In the genomic region with DNA sequence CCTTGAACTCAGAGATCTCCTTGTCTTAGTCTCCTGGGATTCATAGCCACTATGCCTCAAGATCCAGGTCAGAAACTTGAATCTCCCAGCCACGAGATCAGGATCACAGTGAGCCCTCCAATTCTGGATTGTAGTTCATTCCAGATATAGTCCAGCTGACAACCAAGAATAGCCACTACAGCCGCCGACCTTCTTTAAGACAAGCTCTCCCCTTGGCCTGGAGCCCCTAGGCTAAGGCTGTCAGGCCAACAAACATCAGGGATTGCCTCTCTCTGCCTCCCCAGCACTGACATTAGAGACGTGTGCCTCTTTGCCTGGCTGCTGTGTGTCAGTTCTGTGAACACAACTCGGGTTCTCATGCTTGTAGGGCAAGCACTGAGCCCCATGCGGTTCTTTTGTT, we compare ENCODE assay signal across 9 mouse cellular contexts. TPM values are rescaled to one million over a fixed set of nuclear protein-coding genes. Genes with fewer than 3 reads are reported as not detected.
DNase-seq lines count a peak whose midpoint lies in the region; ATAC-seq and TF ChIP-seq lines count a peak whose summit lies in the region.
"Had no signal": no experiment of that assay in that cellular context is flagged by ENCODE, and none has a peak within 500 bp of the region (broad histone marks: within the 10 kb centered on the region; RNA-seq: fewer than 3 reads in every experiment).

No protein-coding gene starts in this region.

- H3K9ac ChIP-seq in lung, embryonic 16.5 days (ENCODE audit: low read length): 0 out of 2 replicates have a peak overlapping the region, but pooled peaks have one; percentile 81
- H3K9ac ChIP-seq in forebrain, embryonic 12.5 days: no peak overlapping the region
- H3K9ac ChIP-seq in hindbrain, embryonic 16.5 days (ENCODE audit: low read depth, low read length): no peak overlapping the region
- H3K9ac ChIP-seq in neural tube, embryonic 13.5 days: peak overlapping the region; percentile 77; the same call in 1 of the 2 replicates

- no peak for ATAC-seq in lung, embryonic 16.5 days (ENCODE audit: low read depth)
- ATAC-seq in forebrain, embryonic 12.5 days (ENCODE audit: low FRiP score): no peak
- no peak for ATAC-seq in hindbrain, embryonic 16.5 days
- no peak for ATAC-seq in neural tube, embryonic 13.5 days (ENCODE audit: low read depth)

- no peak for TF ChIP-seq POLR2A in lung, adult 2 months (IDR thresholded peaks at IDR 0.05; ENCODE audit: borderline replicate concordance, extremely low read depth, low read depth, low read length)

- H3K27ac ChIP-seq in lung, embryonic 16.5 days (ENCODE audit: low read length): no peak overlapping the region
- no peak overlapping the region for H3K27ac ChIP-seq in forebrain, embryonic 12.5 days
- no peak overlapping the region for H3K27ac ChIP-seq in hindbrain, embryonic 16.5 days (ENCODE audit: low read depth, low read length)
- H3K27ac ChIP-seq in neural tube, embryonic 13.5 days (replicated peaks): no peak overlapping the region

- peaks cover 5% of the 10 kb centered on the region; the same call in 1 of the 2 replicates for H3K36me3 ChIP-seq in lung, embryonic 16.5 days (ENCODE audit: control insufficient read depth, insufficient read depth, low read length)
- H3K36me3 ChIP-seq in forebrain, embryonic 12.5 days (replicated peaks): peaks cover 9% of the 10 kb centered on the region
- H3K36me3 ChIP-seq in hindbrain, embryonic 16.5 days (ENCODE audit: control insufficient read depth, insufficient read depth, low read length): no peaks in the 10 kb centered on the region
- H3K36me3 ChIP-seq in neural tube, embryonic 13.5 days: peaks cover under 1% of the 10 kb centered on the region; the same call in 1 of the 2 replicates

- H3K9me3 ChIP-seq in lung, embryonic 16.5 days (ENCODE audit: control insufficient read depth, low read length): no peaks in the 10 kb centered on the region
- H3K9me3 ChIP-seq in forebrain, embryonic 12.5 days: no peaks in the 10 kb centered on the region
- H3K9me3 ChIP-seq in hindbrain, embryonic 16.5 days (ENCODE audit: control insufficient read depth, low read length): no peaks in the 10 kb centered on the region
- H3K9me3 ChIP-seq in neural tube, embryonic 13.5 days: no peaks in the 10 kb centered on the region

- peak overlapping the region; percentile 75 for H3K4me2 ChIP-seq in lung, embryonic 16.5 days (ENCODE audit: low read depth, low read length)
- H3K4me2 ChIP-seq in forebrain, embryonic 12.5 days: peak overlapping the region; percentile 66
- H3K4me2 ChIP-seq in hindbrain, embryonic 16.5 days (ENCODE audit: low read length): peak overlapping the region; percentile 70; the same call in 1 of the 2 replicates
- peak overlapping the region; percentile 71 for H3K4me2 ChIP-seq in neural tube, embryonic 13.5 days

- no peaks in the 10 kb centered on the region for H3K27me3 ChIP-seq in lung, embryonic 16.5 days (ENCODE audit: control insufficient read depth, insufficient read depth, low read depth, low read length)
- H3K27me3 ChIP-seq in forebrain, embryonic 12.5 days: no peaks in the 10 kb centered on the region
- H3K27me3 ChIP-seq in hindbrain, embryonic 16.5 days (replicated peaks; ENCODE audit: control insufficient read depth, insufficient read depth, low read length): no peaks in the 10 kb centered on the region
- no peaks in the 10 kb centered on the region for H3K27me3 ChIP-seq in neural tube, embryonic 13.5 days

- peaks cover 13% of the 10 kb centered on the region for H3K4me1 ChIP-seq in lung, embryonic 16.5 days (replicated peaks; ENCODE audit: control insufficient read depth, insufficient read depth, low read length)
- no peaks in the 10 kb centered on the region for H3K4me1 ChIP-seq in lung, adult 2 months (ENCODE audit: control insufficient read depth, insufficient read depth, low read length)
- H3K4me1 ChIP-seq in forebrain, embryonic 12.5 days: peaks cover 29% of the 10 kb centered on the region
- H3K4me1 ChIP-seq in hindbrain, embryonic 16.5 days (ENCODE audit: control insufficient read depth, insufficient read depth, low read depth, low read length): peaks cover 13% of the 10 kb centered on the region
- H3K4me1 ChIP-seq in neural tube, embryonic 13.5 days (replicated peaks): peaks cover 28% of the 10 kb centered on the region

- no peak for DNase-seq in lung, adult 2 months
- no peak for DNase-seq in layer of hippocampus, adult 8-10 months (ENCODE audit: low spot score in 2 of 2)
- DNase-seq in embryo, embryonic 10.5 days (ENCODE audit: low spot score): no peak
- no peak for DNase-seq in layer of hippocampus, postnatal 14 days (ENCODE audit: low spot score in 2 of 2)

- no peak overlapping the region; the same call in 1 of the 2 replicates for H3K4me3 ChIP-seq in lung, embryonic 16.5 days (ENCODE audit: low read length)
- H3K4me3 ChIP-seq in lung, adult 2 months (replicated peaks; ENCODE audit: extremely low read depth, low read depth, low read length): no peak overlapping the region
- peak overlapping the region; percentile 78 for H3K4me3 ChIP-seq in forebrain, embryonic 12.5 days (replicated peaks)
- no peak overlapping the region for H3K4me3 ChIP-seq in hindbrain, embryonic 16.5 days (ENCODE audit: low read length)
- H3K4me3 ChIP-seq in neural tube, embryonic 13.5 days: peak overlapping the region; percentile 63

- TF ChIP-seq CTCF in lung, adult 2 months (IDR thresholded peaks at IDR 0.05; ENCODE audit: insufficient read depth, low read length): no peak

- WGBS in lung, embryonic 16.5 days: 82% methylated on average over 6 of the region's 6 CpGs
- WGBS in lung, adult 2 months: 76% methylated on average over 6 of the region's 6 CpGs
- WGBS in forebrain, embryonic 12.5 days: 85% methylated on average over 6 of the region's 6 CpGs
- WGBS in hindbrain, embryonic 16.5 days: 83% methylated on average over 6 of the region's 6 CpGs
- 88% methylated on average over 6 of the region's 6 CpGs for WGBS in neural tube, embryonic 13.5 days

RNA-seq across cellular contexts. Expression of gene Rabl3, which starts 1.1 kb away (rescaled TPM):
- polyA plus RNA-seq in lung, embryonic 16.5 days (2015; fragmentation: Nextera tagmentation; extraction: Ambion mirVana): 20.3 and 20.5 TPM in 2 replicates
- polyA plus RNA-seq in lung, adult 2 months (2012; rRNA removed): 2.0 and 3.4 TPM in 2 replicates
- 34.5 and 35.1 TPM in 2 replicates for polyA plus RNA-seq in forebrain, embryonic 12.5 days (2016; fragmentation: Nextera tagmentation; extraction: Ambion mirVana)
- polyA plus RNA-seq in hindbrain, embryonic 16.5 days (2015; fragmentation: Nextera tagmentation; extraction: Ambion mirVana): 17.3 and 17.5 TPM in 2 replicates
- 21.6 and 23.9 TPM in 2 replicates for polyA plus RNA-seq in neural tube, embryonic 13.5 days (2015; fragmentation: Nextera tagmentation; extraction: Ambion mirVana)
- 1 to 10 TPM; 7.6 to 10.0 (median 8.7) TPM for total RNA-seq in layer of hippocampus, adult 8-10 months (2022)
- total RNA-seq in layer of hippocampus, postnatal 14 days (2021): 1 to 10 TPM; 9.2 to 9.6 TPM

RNA-seq across cellular contexts. Expression of gene Gtf2e1, which starts 1.2 kb away (rescaled TPM):
- 21.7 and 22.3 TPM in 2 replicates for polyA plus RNA-seq in lung, embryonic 16.5 days (2015; fragmentation: Nextera tagmentation; extraction: Ambion mirVana)
- 3.7 and 5.0 TPM in 2 replicates for polyA plus RNA-seq in lung, adult 2 months (2012; rRNA removed)
- 49.3 and 52.6 TPM in 2 replicates for polyA plus RNA-seq in forebrain, embryonic 12.5 days (2016; fragmentation: Nextera tagmentation; extraction: Ambion mirVana)
- 28.4 and 31.7 TPM in 2 replicates for polyA plus RNA-seq in hindbrain, embryonic 16.5 days (2015; fragmentation: Nextera tagmentation; extraction: Ambion mirVana)
- polyA plus RNA-seq in neural tube, embryonic 13.5 days (2015; fragmentation: Nextera tagmentation; extraction: Ambion mirVana): 28.5 and 29.6 TPM in 2 replicates
- total RNA-seq in layer of hippocampus, adult 8-10 months (2022): 10 to 100 TPM; 16.7 to 18.6 (median 17.6) TPM
- 10 to 100 TPM; 18.1 to 19.8 TPM for total RNA-seq in layer of hippocampus, postnatal 14 days (2021)

RNA-seq across cellular contexts. Expression of gene Hgd, which starts 39.2 kb away (rescaled TPM):
- 0.46 and 0.77 TPM in 2 replicates for polyA plus RNA-seq in lung, embryonic 16.5 days (2015; fragmentation: Nextera tagmentation; extraction: Ambion mirVana)
- 0.25 and 0.31 TPM in 2 replicates for polyA plus RNA-seq in lung, adult 2 months (2012; rRNA removed)
- 0.23 and 0.45 TPM in 2 replicates for polyA plus RNA-seq in forebrain, embryonic 12.5 days (2016; fragmentation: Nextera tagmentation; extraction: Ambion mirVana)
- polyA plus RNA-seq in hindbrain, embryonic 16.5 days (2015; fragmentation: Nextera tagmentation; extraction: Ambion mirVana): 0.26 TPM in 1 of 2 replicates, not detected in the other
- polyA plus RNA-seq in neural tube, embryonic 13.5 days (2015; fragmentation: Nextera tagmentation; extraction: Ambion mirVana): 0.27 TPM in 1 of 2 replicates, not detected in the other
- under 1 TPM in 1 of 4 experiments, not detected in 3; 0.47 TPM for total RNA-seq in layer of hippocampus, adult 8-10 months (2022)
- total RNA-seq in layer of hippocampus, postnatal 14 days (2021): not detected
- total RNA-seq: layer of hippocampus, adult 18-20 months had no signal

Comparison
In these comparisons a context has a peak if more than half of its experiments do, and no peak if none do; other contexts are left out.
1. H3K4me3 ChIP-seq: peak in forebrain, embryonic 12.5 days (single experiment) and neural tube, embryonic 13.5 days (single experiment); none in lung, embryonic 16.5 days (single experiment), lung, adult 2 months (single experiment) and hindbrain, embryonic 16.5 days (single experiment).
2. H3K9ac ChIP-seq: peak in lung, embryonic 16.5 days (single experiment) and neural tube, embryonic 13.5 days (single experiment); none in forebrain, embryonic 12.5 days (single experiment) and hindbrain, embryonic 16.5 days (single experiment).
3. Peak in every context shown above with its lines, with median percentiles within 50 percentile points of each other: H3K4me2 ChIP-seq.